Mouse (Mus musculus) embryonic facial prominence, embryonic 14.5 days (tissue): ENCODE results near the gene Zfp663. TPM values are rescaled to one million over a fixed set of nuclear protein-coding genes. Genes with fewer than 3 reads are reported as not detected.

Source experiments
- ATAC-seq: fragments of 200-750 bp; cut with Nextera tagmentation; 2 replicates; pipeline ENCODE4 v1.8.0; 2017; ENCODE audit warnings: low read depth, moderate number of reproducible peaks, moderate TSS enrichment
- DNase-seq: peaks from one replicate; pipeline ENCODE4 v3.0.0-alpha.2; 2015; ENCODE audit warnings: low spot score
- H3K27ac ChIP-seq: fragments of 300-500 bp; sonication (generic); replicated peaks from 2 replicates; pipeline ENCODE4 v1.5.1; 2014; ENCODE audit warnings: low read depth, mild to moderate bottlenecking, low read length, moderate library complexity
- H3K27me3 ChIP-seq: fragments of 300-500 bp; sonication (generic); replicated peaks from 2 replicates; pipeline ENCODE4 v1.6.1; 2014; ENCODE audit warnings: low read length; ENCODE audit not compliant: control insufficient read depth, insufficient read depth
- H3K36me3 ChIP-seq: fragments of 300-500 bp; sonication (generic); 2 replicates; pipeline ENCODE4 v1.6.1; 2014; ENCODE audit warnings: low read length, mixed read lengths; ENCODE audit not compliant: control insufficient read depth, insufficient read depth
- H3K4me1 ChIP-seq: fragments of 300-500 bp; sonication (generic); 2 replicates; pipeline ENCODE4 v1.6.1; 2014; ENCODE audit warnings: antibody characterized with exemption, low read length; ENCODE audit not compliant: control insufficient read depth, insufficient read depth
- H3K4me2 ChIP-seq: fragments of 300-500 bp; sonication (generic); 2 replicates; pipeline ENCODE4 v1.6.1; 2014; ENCODE audit warnings: low read depth, mild to moderate bottlenecking, low read length, moderate library complexity, mixed read lengths
- H3K4me3 ChIP-seq: fragments of 300-500 bp; sonication (generic); 2 replicates; pipeline ENCODE4 v1.5.1; 2014; ENCODE audit warnings: low read depth, mild to moderate bottlenecking, low read length
- H3K9ac ChIP-seq: fragments of 300-500 bp; sonication (generic); 2 replicates; pipeline ENCODE4 v1.6.1; 2014; ENCODE audit warnings: low read depth, mild to moderate bottlenecking, low read length, moderate library complexity, mixed read lengths
- H3K9me3 ChIP-seq: fragments of 300-500 bp; sonication (generic); 2 replicates; pipeline ENCODE4 v1.6.1; 2016; ENCODE audit warnings: low read length; ENCODE audit not compliant: control insufficient read depth
- WGBS: fragments of 180-500 bp; shearing (Covaris S2); extraction: QIAGEN DNeasy Blood & Tissue Kit; methylation state at CpG from one replicate; pipeline ENCODE4 v1.1.7; 2014; 5-methylcytosine and 5-hydroxymethylcytosine counted together
- polyA plus RNA-seq: library from polyadenylated mRNA; unstranded; fragments of >200 nt; fragmentation: Nextera tagmentation; extraction: Ambion mirVana; gene quantifications from 2 replicates; pipeline ENCODE4 v1.2.1, GENCODE M21; 2014

Zfp663 gene
- polyA plus RNA-seq, 1 experiment from 2014 or later: 0.64 TPM

- no peak overlapping the region for H3K9ac ChIP-seq
- H3K4me3 ChIP-seq: no peak overlapping the region
- ATAC-seq (no peak), DNase-seq (no peak)
- no peaks in the 10 kb centered on the region for H3K36me3 ChIP-seq
- H3K27me3 ChIP-seq: peaks cover 3% of the 10 kb centered on the region
- H3K27ac ChIP-seq: no peak overlapping the region
- WGBS: 89% methylated on average over 6 of the region's 6 CpGs
- H3K9me3 ChIP-seq: no peaks in the 10 kb centered on the region
- H3K4me1 ChIP-seq: peaks cover 11% of the 10 kb centered on the region
- H3K4me2 ChIP-seq: no peak overlapping the region
Measured at GRCm38 (mm10) chr2:165363282-165363681, 5.2 kb downstream of the Zfp663 start.

- H3K9ac ChIP-seq: no peak overlapping the region
- H3K9me3 ChIP-seq: 0 out of 2 replicates have a peak, but pooled peaks cover under 1% of the 10 kb centered on the region
- 0% methylated on average over 1 of the region's 1 CpGs for WGBS
- no peak overlapping the region for H3K27ac ChIP-seq
- H3K4me1 ChIP-seq: no peaks in the 10 kb centered on the region
- H3K4me2 ChIP-seq: no peak overlapping the region
- DNase-seq (peak; percentile 92), ATAC-seq (peak; percentile 78)
- no peaks in the 10 kb centered on the region for H3K27me3 ChIP-seq
- H3K36me3 ChIP-seq: no peaks in the 10 kb centered on the region
- H3K4me3 ChIP-seq: no peak overlapping the region
Measured at GRCm38 (mm10) chr2:165360861-165361260, 7.7 kb downstream of the Zfp663 start.

GRCm38 (mm10) chr2:165351828-165352513, 16.6 kb downstream of the Zfp663 start:
- no peak overlapping the region for H3K4me3 ChIP-seq
- no peaks in the 10 kb centered on the region for H3K27me3 ChIP-seq
- no peaks in the 10 kb centered on the region for H3K36me3 ChIP-seq
- H3K4me1 ChIP-seq: no peaks in the 10 kb centered on the region
- H3K9ac ChIP-seq: no peak overlapping the region
- peaks cover 33% of the 10 kb centered on the region for H3K9me3 ChIP-seq
- DNase-seq (no peak), ATAC-seq (no peak)
- H3K4me2 ChIP-seq: no peak overlapping the region
- no peak overlapping the region for H3K27ac ChIP-seq
- 87% methylated on average over 20 of the region's 20 CpGs for WGBS

- Histone ChIP-seq H3K27ac (no peak overlapping the region), H3K4me3 (no peak overlapping the region), H3K36me3 (no peaks in the 10 kb centered on the region), H3K4me1 (no peaks in the 10 kb centered on the region), H3K27me3 (no peaks in the 10 kb centered on the region), H3K9me3 (peaks cover 30% of the 10 kb centered on the region), H3K4me2 (no peak overlapping the region), H3K9ac (no peak overlapping the region)
- 22% methylated on average over 8 of the region's 8 CpGs for WGBS
- DNase-seq (peak; percentile 50), ATAC-seq (no peak; the same call in 1 of the 2 replicates)
Measured at GRCm38 (mm10) chr2:165349466-165349865, 19.1 kb downstream of the Zfp663 start.

- ATAC-seq (no peak), DNase-seq (no peak)
Measured at GRCm38 (mm10) chr2:165346180-165346579, 22.3 kb downstream of the Zfp663 start.

GRCm38 (mm10) chr2:165337191-165337590, 31.3 kb downstream of the Zfp663 start:
- H3K9ac ChIP-seq: no peak overlapping the region
- no peaks in the 10 kb centered on the region for H3K27me3 ChIP-seq
- 31% methylated on average over 3 of the region's 3 CpGs for WGBS
- no peak overlapping the region for H3K27ac ChIP-seq
- H3K9me3 ChIP-seq: no peaks in the 10 kb centered on the region
- H3K4me3 ChIP-seq: no peak overlapping the region
- ATAC-seq: no peak
- DNase-seq: no peak
- no peaks in the 10 kb centered on the region for H3K36me3 ChIP-seq
- H3K4me1 ChIP-seq: no peaks in the 10 kb centered on the region
- no peak overlapping the region for H3K4me2 ChIP-seq

More at GRCm38 (mm10) chr2:165346180-165346579, 22.3 kb downstream of the Zfp663 start:
- H3K4me3 ChIP-seq: no peak overlapping the region
- H3K27ac ChIP-seq: no peak overlapping the region
- H3K9me3 ChIP-seq: 0 out of 2 replicates have a peak, but pooled peaks cover 3% of the 10 kb centered on the region
- no peak overlapping the region for H3K9ac ChIP-seq
- 84% methylated on average over 5 of the region's 5 CpGs for WGBS
- H3K4me2 ChIP-seq: no peak overlapping the region
- no peaks in the 10 kb centered on the region for H3K27me3 ChIP-seq
- no peaks in the 10 kb centered on the region for H3K36me3 ChIP-seq
- H3K4me1 ChIP-seq: 0 out of 2 replicates have a peak, but pooled peaks cover 2% of the 10 kb centered on the region

- Histone ChIP-seq H3K4me1 (no peaks in the 10 kb centered on the region), H3K9ac (no peak overlapping the region), H3K9me3 (0 out of 2 replicates have a peak, but pooled peaks cover 4% of the 10 kb centered on the region), H3K27me3 (no peaks in the 10 kb centered on the region), H3K36me3 (no peaks in the 10 kb centered on the region), H3K4me3 (no peak overlapping the region), H3K27ac (no peak overlapping the region), H3K4me2 (no peak overlapping the region)
- ATAC-seq (peak; percentile 44; the same call in 1 of the 2 replicates), DNase-seq (peak; percentile 45)
- WGBS: 43% methylated on average over 14 of the region's 14 CpGs
Measured at GRCm38 (mm10) chr2:165332610-165333210, 35.8 kb downstream of the Zfp663 start.

GRCm38 (mm10) chr2:165329703-165330102, 38.8 kb downstream of the Zfp663 start:
- Histone ChIP-seq H3K4me1 (peaks cover 13% of the 10 kb centered on the region), H3K9me3 (0 out of 2 replicates have a peak, but pooled peaks cover 4% of the 10 kb centered on the region), H3K36me3 (no peaks in the 10 kb centered on the region), H3K27ac (no peak overlapping the region), H3K4me2 (no peak overlapping the region), H3K4me3 (no peak overlapping the region), H3K27me3 (no peaks in the 10 kb centered on the region), H3K9ac (no peak overlapping the region)
- 45% methylated on average over 3 of the region's 3 CpGs for WGBS
- ATAC-seq: no peak
- no peak for DNase-seq
